Mouse (Mus musculus): ENCODE measurements around the gene Hyls1.

Hyls1 gene

GRCm38 (mm10) chr9:35543099-35543860 lies 26.9 kb downstream of the Hyls1 start:
- DNase-seq: no peak

GRCm38 (mm10) chr9:35541941-35542340 lies 28.3 kb downstream of the Hyls1 start:
- DNase-seq: no peak

- peak; percentile 77 for DNase-seq
Measured at GRCm38 (mm10) chr9:35541488-35541887, 28.7 kb downstream of the Hyls1 start.

- no peak for DNase-seq
Measured at GRCm38 (mm10) chr9:35541024-35541423, 29.2 kb downstream of the Hyls1 start.

GRCm38 (mm10) chr9:35539001-35539750 lies 31.0 kb downstream of the Hyls1 start:
- no peak for DNase-seq

- no peak for DNase-seq
Measured at GRCm38 (mm10) chr9:35535876-35536275, 34.3 kb downstream of the Hyls1 start.

- peak; percentile 43 for DNase-seq
Measured at GRCm38 (mm10) chr9:35535110-35535509, 35.1 kb downstream of the Hyls1 start.

GRCm38 (mm10) chr9:35533266-35533665 lies 36.9 kb downstream of the Hyls1 start:
- DNase-seq: no peak

GRCm38 (mm10) chr9:35529796-35530195 lies 40.4 kb downstream of the Hyls1 start:
- DNase-seq: no peak

GRCm38 (mm10) chr9:35529141-35529540 lies 41.1 kb downstream of the Hyls1 start:
- DNase-seq: no peak

GRCm38 (mm10) chr9:35523941-35524411 lies 46.2 kb downstream of the Hyls1 start:
- peak; percentile 66 for DNase-seq

- DNase-seq: no peak
Measured at GRCm38 (mm10) chr9:35523541-35523940, 46.7 kb downstream of the Hyls1 start.

- no peak for DNase-seq
Measured at GRCm38 (mm10) chr9:35522821-35523515, 47.2 kb downstream of the Hyls1 start.

GRCm38 (mm10) chr9:35522241-35522640 lies 48.0 kb downstream of the Hyls1 start:
- DNase-seq: no peak

GRCm38 (mm10) chr9:35520631-35521348 lies 49.4 kb downstream of the Hyls1 start:
- DNase-seq: no peak

- no peak for DNase-seq
Measured at GRCm38 (mm10) chr9:35518169-35518568, 52.0 kb downstream of the Hyls1 start, which contains the start of gene Gm1113. Gm1113 (minus strand) TSS chr9:35518269.

- no peak for DNase-seq
Measured at GRCm38 (mm10) chr9:35516711-35517110, 53.5 kb downstream of the Hyls1 start.

GRCm38 (mm10) chr9:35516182-35516581 lies 54.0 kb downstream of the Hyls1 start:
- no peak for DNase-seq

- no peak for DNase-seq
Measured at GRCm38 (mm10) chr9:35513900-35514299, 56.3 kb downstream of the Hyls1 start.
